Mouse (Mus musculus) myocyte (in vitro differentiated cells): ENCODE measurements around the gene Dab2.

Source experiments
- CEBPB ChIP-seq: IDR thresholded peaks from 2 replicates; pipeline ENCODE4 v1.6.1; 2011; ENCODE audit warnings: mild to moderate bottlenecking, moderate library complexity; ENCODE audit not compliant: poor library complexity, insufficient read depth, severe bottlenecking
- E2F4 ChIP-seq: IDR thresholded peaks from one replicate; pipeline ENCODE4 v1.6.1; 2011; ENCODE audit warnings: mild to moderate bottlenecking, control low read depth, moderate library complexity; ENCODE audit not compliant: insufficient read depth
- MAX ChIP-seq: IDR thresholded peaks from one replicate; pipeline ENCODE4 v1.6.1; 2011; ENCODE audit warnings: low read depth, mild to moderate bottlenecking, control low read depth
- MYOD1 ChIP-seq, 3 experiments: IDR thresholded peaks; one replicate each; pipeline ENCODE4 v1.6.1; 2011; ENCODE audit warnings: control low read depth in 2 of 3, low read depth in 2 of 3, mild to moderate bottlenecking in 2 of 3, moderate library complexity in 1 of 3; ENCODE audit not compliant: insufficient read length in 2 of 3, control insufficient read depth in 1 of 3
- MYOG ChIP-seq, 3 experiments: IDR thresholded peaks; one replicate each; pipeline ENCODE4 v1.6.1; 2011; ENCODE audit warnings: control low read depth in 2 of 3, low read depth in 2 of 3, mild to moderate bottlenecking in 2 of 3; ENCODE audit not compliant: insufficient read length in 2 of 3, control insufficient read depth in 1 of 3, insufficient read depth in 1 of 3
- POLR2A ChIP-seq: IDR thresholded peaks from one replicate; pipeline ENCODE4 v1.6.1; 2011; ENCODE audit warnings: low read depth, mild to moderate bottlenecking, control low read depth, moderate library complexity; ENCODE audit not compliant: insufficient read length
- POLR2AphosphoS2 ChIP-seq: IDR thresholded peaks from one replicate; pipeline ENCODE4 v1.6.1; 2011; ENCODE audit warnings: low read depth, control low read depth; ENCODE audit not compliant: insufficient read length
- REST ChIP-seq: IDR thresholded peaks from one replicate; pipeline ENCODE4 v1.6.1; 2011; ENCODE audit warnings: mild to moderate bottlenecking, control low read depth, moderate library complexity; ENCODE audit not compliant: insufficient read depth, insufficient read length
- SRF ChIP-seq: IDR thresholded peaks from one replicate; pipeline ENCODE4 v1.6.1; 2011; ENCODE audit warnings: low read depth; ENCODE audit not compliant: control insufficient read depth, insufficient read length
- TCF12 ChIP-seq: IDR thresholded peaks from one replicate; pipeline ENCODE4 v1.6.1; 2011; ENCODE audit warnings: mild to moderate bottlenecking, control low read depth; ENCODE audit not compliant: poor library complexity, insufficient read depth, severe bottlenecking
- TCF3 ChIP-seq: IDR thresholded peaks from one replicate; pipeline ENCODE4 v1.6.1; 2011; ENCODE audit warnings: low read depth, control low read depth; ENCODE audit not compliant: insufficient read length
- USF1 ChIP-seq: IDR thresholded peaks from one replicate; pipeline ENCODE4 v1.6.1; 2011; ENCODE audit warnings: low read depth, mild to moderate bottlenecking, control low read depth, moderate library complexity

- TF ChIP-seq POLR2A, result no peak
- no peak for TF ChIP-seq MAX
- no peak for TF ChIP-seq MYOD1 (IDR thresholded peaks at IDR 0.05; ENCODE audit: control insufficient read depth in 1 of 3, insufficient read length in 2 of 3, low read depth in 2 of 3)
- TF ChIP-seq SRF, result no peak
- no peak for TF ChIP-seq POLR2AphosphoS2
- no peak for TF ChIP-seq TCF12
- peak; percentile 67 for TF ChIP-seq USF1
- TF ChIP-seq TCF3, result no peak
- no peak for TF ChIP-seq REST
- no peak for TF ChIP-seq E2F4
- no peak for TF ChIP-seq CEBPB
- no peak for TF ChIP-seq MYOG (IDR thresholded peaks at IDR 0.05; ENCODE audit: control insufficient read depth in 1 of 3, insufficient read depth in 1 of 3, insufficient read length in 2 of 3, low read depth in 2 of 3)
These were observed 39.4 kb upstream of the Dab2 start for GRCm38 (mm10) chr15:6259957-6260740.
